Mouse (Mus musculus): ENCODE data around the gene Safb2.

GRCm38 (mm10) chr17:56559386-56559785, 25.0 kb downstream of the Safb2 start:
- TF ChIP-seq CTCF (conservative IDR thresholded peaks at IDR 0.05; ENCODE audit: insufficient read depth, insufficient read length, low read depth, low read length) (no peak), POLR2A (IDR thresholded peaks at IDR 0.05; ENCODE audit: low read depth, low read length) (no peak)

Measured in kidney, adult 2 months (tissue).